Mouse (Mus musculus) bone marrow, adult 2 months (tissue): Measurements from ENCODE around the gene Amotl1.

Source experiments
- CTCF ChIP-seq: fragments of 200-500 bp; IDR thresholded peaks from 2 replicates; pipeline ENCODE4 v1.5.1; 2011; ENCODE audit warnings: low read length, control low read depth; ENCODE audit not compliant: control insufficient read depth, insufficient read depth
- POLR2A ChIP-seq: fragments of 200-500 bp; IDR thresholded peaks from 2 replicates; pipeline ENCODE4 v1.6.1; 2011; ENCODE audit warnings: low read depth, mild to moderate bottlenecking, control low read depth, low read length, borderline replicate concordance; ENCODE audit not compliant: control insufficient read depth

DNA sequence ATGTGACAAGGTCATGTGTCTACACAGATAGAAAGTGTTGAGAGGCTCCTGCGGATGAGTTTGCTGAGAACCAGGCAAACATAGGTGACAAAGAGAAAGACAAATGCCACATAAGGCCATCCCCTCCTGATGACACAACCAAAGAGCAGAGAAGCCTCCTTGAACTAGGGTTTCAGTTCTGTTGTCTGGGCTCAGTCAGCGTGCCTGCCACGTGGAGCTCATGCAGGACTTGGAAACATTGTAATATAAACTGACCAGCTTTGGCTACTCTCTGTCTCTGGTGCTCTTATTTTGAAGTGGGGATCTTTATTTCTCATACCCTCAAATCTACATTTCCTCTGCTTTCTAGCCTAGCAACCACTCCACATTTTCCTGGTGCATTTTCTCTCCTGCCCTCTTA, 8.6 kb downstream of the Amotl1 start:
- no peak for TF ChIP-seq CTCF
- no peak for TF ChIP-seq POLR2A
